Mouse (Mus musculus): ENCODE results near the gene Nfe2l2.

GRCm38 (mm10) chr2:75713083-75713482 lies 8.6 kb upstream of the Nfe2l2 start:
- TF ChIP-seq TAL1 (IDR thresholded peaks at IDR 0.05; ENCODE audit: low read length) (no peak), GATA1 (IDR thresholded peaks at IDR 0.05; ENCODE audit: low read length) (no peak)

Data from erythroblast, embryonic 14.5 days (primary cell).